Mouse (Mus musculus): Measurements from ENCODE around the gene Chn2. TPM values are rescaled to one million over a fixed set of nuclear protein-coding genes. Genes with fewer than 3 reads are reported as not detected.

Gene Chn2
- total and polyA plus RNA-seq, 3 experiments: not detected

- Histone ChIP-seq H3K27me3 (replicated peaks) (no peaks in the 10 kb centered on the region), H3K4me2 (ENCODE audit: insufficient read depth, low read depth, poor library complexity, severe bottlenecking) (peak overlapping the region; percentile 77), H3K36me3 (replicated peaks in 1 of 2; ENCODE audit: control insufficient read depth in 1 of 2, insufficient read depth in 1 of 2, low read length in 1 of 2) (no peaks in the 10 kb centered on the region), H3K9me3 (replicated peaks; ENCODE audit: low read length) (no peaks in the 10 kb centered on the region), H3K79me2 (replicated peaks; ENCODE audit: control insufficient read depth, extremely low read depth, insufficient read depth, poor library complexity, severe bottlenecking) (no peaks in the 10 kb centered on the region), H3K4me3 (replicated peaks in 1 of 3; ENCODE audit: low read depth in 2 of 3, low read length in 2 of 3, poor library complexity in 1 of 3) (no peak overlapping the region), H3K9ac (ENCODE audit: insufficient read depth, low read depth) (no peak overlapping the region), H3K27ac (ENCODE audit: insufficient read depth, low read depth) (no peak overlapping the region), H3K4me1 (ENCODE audit: control insufficient read depth in 1 of 2, insufficient read depth in 2 of 2) (peaks cover 11 to 66% of the 10 kb centered on the region in 2 experiments)
- in situ Hi-C loops (cut with MboI; ENCODE audit: low pct_ligation_motif_present, low pct_unique_long_range_greater_than_20kb, low sequenced_read_pairs): no loop called here
- DNase-seq (ENCODE audit: extremely low read depth): no peak
- TF ChIP-seq ETS1 (conservative IDR thresholded peaks at IDR 0.05; ENCODE audit: low read depth, low read length) (0 out of 2 replicates have a peak, but pooled peaks have one; percentile 31), KAT2A (IDR thresholded peaks at IDR 0.05; ENCODE audit: insufficient replicate concordance, low read length) (no peak), EP300 (IDR thresholded peaks at IDR 0.05; ENCODE audit: low read length) (peak; percentile 63), ZNF384 (IDR thresholded peaks at IDR 0.05; ENCODE audit: low read depth, low read length) (peak; percentile 93), MAFK (IDR thresholded peaks at IDR 0.05; ENCODE audit: insufficient replicate concordance, low read length) (0 out of 2 replicates have a peak, but pooled peaks have one; percentile 34), NELFE (IDR thresholded peaks at IDR 0.05; ENCODE audit: low read depth, low read length) (no peak), IRF4 (IDR thresholded peaks at IDR 0.05; ENCODE audit: low read depth, low read length) (peak; percentile 37; the same call in 1 of the 2 replicates), NRF1 (IDR thresholded peaks at IDR 0.05; ENCODE audit: low read depth, low read length) (no peak), GABPA (IDR thresholded peaks at IDR 0.05; ENCODE audit: insufficient replicate concordance, low read depth, low read length) (no peak), BHLHE40 (IDR thresholded peaks at IDR 0.05; ENCODE audit: low read depth, low read length) (peak; percentile 63), USF1 (IDR thresholded peaks at IDR 0.05; ENCODE audit: low read depth, low read length) (no peak), USF2 (conservative IDR thresholded peaks at IDR 0.05; ENCODE audit: low read depth, low read length) (no peak), SMC3 (IDR thresholded peaks at IDR 0.05; ENCODE audit: low read depth, low read length) (no peak)
- dilution Hi-C loops (cut with MboI; ENCODE audit: extremely low pct_ligation_motif_present, extremely low pct_unique_long_range_greater_than_20kb, low sequenced_read_pairs): no loop called here
Measured at GRCm38 (mm10) chr6:54151443-54152241, 112.3 kb downstream of the Chn2 start.

GRCm38 (mm10) chr6:54157097-54157496 lies 117.7 kb downstream of the Chn2 start:
- no peaks in the 10 kb centered on the region for H3K36me3 ChIP-seq (replicated peaks in 1 of 2; ENCODE audit: control insufficient read depth in 1 of 2, insufficient read depth in 1 of 2, low read length in 1 of 2)
- H3K4me1 ChIP-seq (ENCODE audit: control insufficient read depth in 1 of 2, insufficient read depth in 2 of 2): peaks cover 9 to 48% of the 10 kb centered on the region in 2 experiments
- in situ Hi-C loops (cut with MboI; ENCODE audit: low pct_ligation_motif_present, low pct_unique_long_range_greater_than_20kb, low sequenced_read_pairs): no loop called here
- H3K9me3 ChIP-seq (replicated peaks; ENCODE audit: low read length): no peaks in the 10 kb centered on the region
- dilution Hi-C loops (cut with MboI; ENCODE audit: extremely low pct_ligation_motif_present, extremely low pct_unique_long_range_greater_than_20kb, low sequenced_read_pairs): no loop called here
- H3K4me2 ChIP-seq (ENCODE audit: insufficient read depth, low read depth, poor library complexity, severe bottlenecking): no peak overlapping the region
- no peaks in the 10 kb centered on the region for H3K79me2 ChIP-seq (replicated peaks; ENCODE audit: control insufficient read depth, extremely low read depth, insufficient read depth, poor library complexity, severe bottlenecking)
- H3K27ac ChIP-seq (ENCODE audit: insufficient read depth, low read depth): no peak overlapping the region
- no peak for TF ChIP-seq TCF12 (IDR thresholded peaks at IDR 0.05; ENCODE audit: low read depth, low read length)
- no peak overlapping the region for H3K9ac ChIP-seq (ENCODE audit: insufficient read depth, low read depth)
- DNase-seq (ENCODE audit: extremely low read depth): no peak
- no peak overlapping the region for H3K4me3 ChIP-seq (replicated peaks in 1 of 3; ENCODE audit: low read depth in 2 of 3, low read length in 2 of 3, poor library complexity in 1 of 3)
- no peaks in the 10 kb centered on the region for H3K27me3 ChIP-seq (replicated peaks)
